Mouse (Mus musculus) frontal cortex, postnatal 10 days (tissue): Measurements from ENCODE around the gene Gm49673.
"Not testable (repeated sequence)": the region's sequence is repeated elsewhere in the genome, so short reads cannot be mapped to it uniquely, and the experiment has no call there.

Source experiments
- DNase-seq, 2 experiments: peaks; one replicate each; pipeline ENCODE4 v3.0.0; 2022; ENCODE audit warnings: low spot score in 2 of 2, mixed read lengths in 1 of 2

Gm49673 gene

DNA sequence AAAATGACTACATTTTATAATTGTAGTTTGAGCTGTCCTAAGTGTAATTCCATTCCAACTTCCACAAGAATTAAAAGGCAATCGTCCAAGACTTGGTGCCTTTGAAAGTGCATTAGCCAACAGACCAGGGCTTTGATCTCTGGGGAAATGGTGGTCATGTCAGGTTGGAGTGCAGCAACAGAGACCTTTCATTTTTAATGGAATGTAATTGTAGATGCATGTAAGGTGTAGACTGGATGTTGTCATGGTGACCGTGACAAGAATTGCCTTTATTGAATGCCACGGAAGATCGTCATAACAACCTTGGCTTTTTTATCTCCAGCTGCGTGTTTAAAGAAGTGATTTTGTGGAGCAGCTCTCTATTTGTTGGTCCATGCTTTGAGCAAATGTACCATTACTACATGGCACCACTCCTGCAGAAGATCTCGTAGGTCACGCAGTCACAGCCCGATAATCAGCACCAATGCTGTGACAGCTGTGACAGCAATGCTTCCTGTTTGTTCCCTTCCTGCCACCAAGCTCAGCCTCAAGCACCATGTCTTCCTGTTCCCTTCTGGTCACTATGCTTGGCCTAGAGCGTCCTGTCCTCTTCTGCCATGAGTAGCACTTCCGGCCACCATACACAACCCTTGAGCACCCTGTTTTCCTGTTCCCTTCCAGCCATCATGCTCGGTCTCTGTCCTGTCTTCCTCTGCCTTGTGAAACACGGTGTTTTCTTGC is 107.5 kb downstream of the Gm49673 start:
- not testable (repeated sequence) for DNase-seq

GRCm38 (mm10) chr17:8036976-8037375 is 110.6 kb downstream of the Gm49673 start:
- DNase-seq, result not testable (repeated sequence)
